Mouse (Mus musculus) A20 (cell line): ENCODE data around the gene Map3k5.
"Not testable (repeated sequence)": the region's sequence is repeated elsewhere in the genome, so short reads cannot be mapped to it uniquely, and the experiment has no call there.

Experiments
- DNase-seq: peaks from one replicate; pipeline ENCODE4 v3.0.0-alpha.2; 2011; ENCODE audit warnings: low read depth, low spot score

The Map3k5 gene

DNA sequence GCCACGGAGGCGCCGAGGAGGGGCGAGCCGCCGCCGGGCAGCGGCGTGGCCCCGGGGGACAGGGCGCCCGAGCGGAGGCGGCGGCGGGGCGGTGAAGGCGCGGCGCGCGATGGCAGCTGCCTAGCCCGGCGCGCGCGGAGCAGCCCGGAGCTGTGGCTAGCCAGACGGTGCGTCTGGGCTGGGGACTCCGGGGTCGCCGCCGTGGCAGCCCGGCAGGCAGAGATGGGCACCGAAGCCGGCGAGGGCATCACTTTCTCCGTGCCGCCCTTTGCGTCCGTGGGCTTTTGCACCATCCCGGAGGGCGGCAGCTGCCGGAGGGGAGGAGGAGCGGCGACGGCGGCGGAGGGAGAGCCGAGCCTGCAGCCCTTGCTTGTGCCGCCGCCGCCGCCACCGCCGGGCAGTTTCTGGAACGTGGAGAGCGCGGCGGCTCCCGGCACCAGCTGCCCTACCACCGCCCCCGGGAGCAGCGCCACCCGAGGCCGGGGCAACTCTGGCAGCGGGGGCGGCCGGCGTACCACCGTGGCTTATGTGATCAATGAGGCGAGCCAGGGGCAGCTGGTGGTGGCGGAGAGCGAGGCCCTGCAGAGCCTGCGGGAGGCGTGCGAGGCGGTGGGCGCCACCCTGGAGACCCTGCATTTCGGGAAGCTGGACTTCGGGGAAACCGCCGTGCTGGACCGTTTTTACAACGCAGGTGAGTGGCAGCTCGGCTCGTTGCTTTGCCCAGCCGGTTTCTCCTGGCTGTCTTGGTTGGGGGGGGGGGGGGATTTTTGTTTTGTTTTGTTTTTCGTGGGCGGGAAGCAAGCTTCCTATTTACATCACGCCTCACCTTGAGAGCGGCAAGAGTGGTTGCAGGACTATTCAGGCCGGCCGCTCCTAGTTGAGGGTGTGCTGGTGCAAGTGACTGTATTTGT, at the start of gene Map3k5:
Map3k5 (plus strand) TSS at position 89 of the 911 bp plus-strand sequence.
- peak; percentile 82 for DNase-seq

DNA sequence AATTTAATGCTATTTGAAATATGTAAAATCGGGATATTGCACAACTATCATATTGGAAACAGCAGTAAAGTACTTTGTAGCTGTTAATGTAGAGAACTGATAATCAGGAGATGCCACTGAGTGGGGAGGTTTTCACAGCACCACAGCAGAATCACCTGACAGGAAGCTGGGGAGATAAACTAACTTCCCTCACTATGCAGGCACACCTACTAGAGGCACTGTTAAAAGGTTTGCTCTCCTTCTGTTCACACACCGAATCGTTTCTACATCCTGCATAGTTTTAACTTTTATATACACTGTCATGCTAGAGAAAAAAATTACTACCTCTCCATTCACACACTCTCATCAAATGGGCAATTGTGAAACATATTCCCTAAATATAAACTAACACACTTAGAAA, 48.0 kb upstream of the Map3k5 start:
- DNase-seq: no peak

DNA sequence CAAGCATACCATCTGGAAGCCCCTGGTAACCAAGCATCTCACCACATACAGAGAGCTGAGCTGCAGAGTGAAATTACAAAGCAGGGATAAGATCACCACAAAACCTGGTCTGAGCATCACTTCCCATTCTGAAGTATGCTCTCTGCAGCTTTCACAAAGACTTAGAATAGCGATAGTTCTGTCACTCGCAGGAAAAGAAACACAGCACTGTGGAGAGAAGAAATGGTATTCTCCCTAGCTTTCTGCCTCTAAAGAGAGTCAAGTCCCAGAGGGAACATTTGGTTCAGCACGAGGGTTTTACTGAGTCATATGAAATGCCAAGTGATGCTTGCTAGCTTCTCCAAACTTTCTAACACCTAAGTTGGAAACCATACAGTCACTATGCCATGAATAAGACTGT, 44.4 kb upstream of the Map3k5 start:
- DNase-seq: no peak

DNA sequence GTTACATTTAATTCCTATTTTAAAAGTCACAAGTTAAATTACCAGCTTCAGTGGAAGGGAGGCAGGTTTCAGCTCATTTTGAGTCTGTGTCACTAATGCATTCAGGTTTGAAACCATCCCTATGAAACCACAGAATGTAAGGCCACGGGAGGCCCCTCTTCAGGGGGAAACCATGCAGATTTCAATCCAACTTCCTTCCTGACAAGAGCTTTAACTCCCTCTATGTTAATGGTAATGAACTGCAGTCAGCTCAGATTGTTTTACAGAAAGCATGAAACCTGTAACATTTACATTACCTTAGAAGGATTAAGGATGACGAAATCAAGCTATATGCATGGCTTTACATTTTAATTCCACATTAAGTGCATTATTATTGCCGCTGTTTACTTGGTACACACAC, 42.6 kb upstream of the Map3k5 start:
- DNase-seq: peak; percentile 13

DNA sequence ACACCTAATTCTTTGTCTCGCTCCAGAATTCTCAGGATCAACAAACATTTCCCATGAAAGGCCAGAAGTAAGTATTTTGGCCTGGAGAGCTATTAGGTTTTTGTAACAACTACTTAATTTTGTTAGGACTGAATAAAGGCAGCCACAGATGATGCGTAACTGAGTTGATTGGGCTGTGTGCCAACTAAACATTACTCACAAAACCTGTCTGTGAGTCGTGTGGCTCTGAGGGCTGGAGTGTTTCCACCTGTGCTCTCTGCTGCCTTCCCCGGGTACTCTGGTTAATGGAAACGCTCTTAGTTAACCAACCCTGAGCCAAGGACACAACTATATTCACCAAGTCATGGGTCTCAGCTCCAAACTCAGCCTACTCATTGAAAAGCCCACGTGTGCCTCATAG, 41.1 kb upstream of the Map3k5 start:
- no peak for DNase-seq

DNA sequence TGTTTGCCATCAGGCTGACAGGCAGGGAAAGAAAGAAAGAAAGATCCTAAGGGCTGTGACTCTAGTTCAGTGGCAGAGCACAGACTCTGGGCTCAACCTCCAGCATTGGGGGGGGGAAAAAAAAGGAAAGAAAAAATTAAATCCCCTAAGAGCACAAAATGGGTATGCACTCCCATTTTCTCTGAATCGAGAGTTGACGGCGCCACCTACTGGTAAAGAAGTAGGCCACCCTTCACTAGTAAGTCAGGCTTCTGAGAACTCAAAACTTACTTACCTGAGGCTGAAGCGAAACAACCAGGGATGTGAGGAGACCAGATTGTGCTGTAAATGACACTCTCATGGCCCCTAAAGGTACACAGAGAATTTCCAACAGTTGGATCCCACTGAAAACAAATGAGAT, 40.3 kb upstream of the Map3k5 start:
- peak; percentile 65 for DNase-seq

DNA sequence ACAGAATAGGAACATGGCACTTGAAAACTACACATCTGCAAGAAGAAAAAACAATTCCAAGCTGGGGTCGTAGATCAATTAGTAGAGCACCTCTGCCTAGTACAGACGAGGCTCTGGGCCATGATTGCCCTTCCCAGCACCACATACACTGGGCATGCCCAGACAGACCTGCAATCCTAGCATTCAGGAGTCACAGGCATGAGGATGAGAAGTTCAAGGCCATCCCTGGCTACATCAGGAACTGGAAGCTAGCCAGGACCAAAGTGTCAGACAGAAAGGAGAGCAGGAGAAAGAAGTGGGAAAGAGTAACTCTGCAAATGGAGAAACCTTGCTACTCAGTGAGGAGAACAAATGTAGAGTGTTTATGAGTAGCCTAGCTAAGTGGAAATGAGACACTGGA, 34.1 kb upstream of the Map3k5 start:
- DNase-seq: no peak

DNA sequence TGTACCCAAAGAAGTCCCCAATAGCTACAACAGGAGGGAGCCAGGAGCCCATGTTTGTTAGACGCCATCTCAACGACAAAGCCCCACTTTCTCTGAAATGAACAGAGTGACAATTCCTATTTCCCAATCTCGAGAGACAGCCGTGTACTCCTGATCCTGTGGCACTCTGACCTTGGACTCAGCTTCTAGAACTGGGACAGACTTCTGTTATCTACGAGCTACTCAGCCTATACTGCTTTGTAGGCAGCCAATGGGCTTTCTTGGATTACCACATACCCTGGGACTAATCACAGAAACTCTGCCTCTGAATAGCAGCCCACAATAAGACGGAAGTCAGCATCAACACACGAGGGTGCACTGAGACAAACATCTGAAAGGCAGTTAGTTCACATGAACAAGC, 32.3 kb upstream of the Map3k5 start:
- no peak for DNase-seq

DNA sequence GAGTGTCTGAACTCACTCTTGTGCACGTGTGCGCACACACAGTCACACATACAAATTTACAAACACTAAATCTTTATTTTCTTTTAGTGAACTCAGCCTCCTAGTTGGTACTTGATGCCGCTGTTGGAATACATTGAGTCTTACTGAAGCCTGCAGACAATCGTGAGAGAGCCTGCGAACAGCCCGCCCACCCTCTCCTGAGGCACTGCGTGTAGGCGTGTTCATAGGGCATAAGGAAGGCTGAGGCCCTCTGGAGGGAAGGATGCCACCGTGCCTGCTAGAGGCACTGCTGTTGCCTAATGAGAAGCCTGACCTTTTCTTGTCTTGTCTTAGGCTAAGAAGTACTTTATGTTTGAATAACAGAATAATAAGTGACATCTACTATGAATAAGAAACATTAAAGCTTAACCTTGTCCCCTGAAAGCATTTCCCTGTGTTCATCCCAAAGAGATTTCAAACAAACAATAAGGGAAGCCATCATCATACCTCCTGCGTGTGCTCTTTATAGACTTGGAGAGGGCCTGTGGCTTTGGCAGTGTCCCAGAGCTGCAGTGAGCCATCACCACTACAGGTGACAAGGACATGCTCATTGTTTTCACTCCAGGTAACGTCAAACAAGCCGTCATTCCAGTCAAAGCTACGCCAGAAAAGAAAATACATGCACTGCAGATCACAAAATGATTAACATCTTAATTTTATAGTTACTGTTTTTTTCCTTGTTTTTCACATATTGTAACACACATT, 30.0 kb upstream of the Map3k5 start:
- no peak for DNase-seq

DNA sequence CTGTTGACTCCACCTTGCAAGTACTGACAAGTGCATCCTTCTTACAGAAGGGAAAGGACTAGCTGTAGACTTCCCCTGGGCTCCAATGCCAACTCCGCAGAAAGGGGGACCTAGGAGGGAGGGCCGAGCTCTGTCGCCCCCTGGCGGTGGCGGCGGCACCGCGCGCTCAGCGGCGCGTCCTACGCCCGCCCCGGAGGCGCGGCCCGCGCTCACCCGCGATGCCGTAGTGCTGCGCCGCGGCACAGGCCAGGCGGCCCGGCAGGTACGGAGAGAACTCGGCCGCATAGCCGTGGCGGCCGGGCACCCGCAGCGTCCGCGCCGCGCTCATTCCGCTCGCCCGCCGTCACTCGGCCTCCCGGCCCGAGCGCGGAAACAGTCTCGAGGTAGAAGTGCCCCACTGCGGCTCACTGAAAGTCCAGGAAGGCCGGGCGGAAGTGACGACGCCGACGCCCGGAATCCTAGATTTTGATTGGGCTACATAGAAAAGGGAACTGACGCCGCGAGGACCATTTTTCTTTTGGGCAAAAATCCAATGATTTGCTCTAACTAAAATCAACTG, 26.9 kb upstream of the Map3k5 start, which contains the start of gene Pex7:
Pex7 (minus strand) TSS at position 444 of the 559 bp plus-strand sequence.
- DNase-seq: peak; percentile 97

DNA sequence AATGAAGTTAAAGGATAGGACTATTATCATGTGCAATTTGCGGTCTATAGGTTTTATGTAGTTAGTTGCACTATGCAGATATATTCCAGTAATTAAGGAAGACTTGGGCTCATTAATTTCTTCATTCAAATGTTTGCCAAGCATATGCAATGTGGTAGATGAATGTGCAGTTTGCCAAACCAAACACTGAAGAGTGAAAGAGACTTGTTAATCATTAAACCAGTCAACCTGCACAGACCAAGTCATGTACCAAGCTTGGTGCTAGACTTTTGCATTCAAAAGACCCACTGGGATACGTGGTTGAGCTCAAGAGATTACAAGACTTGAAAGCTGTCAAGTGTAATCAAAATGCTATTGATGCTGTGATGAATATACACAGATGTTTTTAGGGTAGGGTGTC, 26.2 kb upstream of the Map3k5 start:
- DNase-seq: no peak

DNA sequence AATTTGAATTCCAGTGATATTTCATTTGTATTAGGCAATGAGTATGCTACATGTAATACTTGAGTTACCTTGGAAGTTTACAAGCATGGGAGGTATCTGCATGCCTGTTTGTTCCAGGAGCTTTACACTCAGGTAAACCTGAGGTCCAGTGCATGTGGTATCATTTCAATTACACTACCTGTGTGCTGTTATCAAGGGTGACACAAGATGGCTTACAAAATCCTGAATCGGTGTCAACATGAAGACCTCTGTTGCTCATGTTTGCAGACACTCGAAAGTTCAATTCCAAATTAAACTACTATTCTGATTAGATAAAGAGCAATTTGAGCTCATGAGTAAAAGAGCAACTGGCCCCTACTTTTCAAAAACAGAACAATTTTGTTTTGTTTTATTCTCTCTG, 23.8 kb upstream of the Map3k5 start:
- no peak for DNase-seq

DNA sequence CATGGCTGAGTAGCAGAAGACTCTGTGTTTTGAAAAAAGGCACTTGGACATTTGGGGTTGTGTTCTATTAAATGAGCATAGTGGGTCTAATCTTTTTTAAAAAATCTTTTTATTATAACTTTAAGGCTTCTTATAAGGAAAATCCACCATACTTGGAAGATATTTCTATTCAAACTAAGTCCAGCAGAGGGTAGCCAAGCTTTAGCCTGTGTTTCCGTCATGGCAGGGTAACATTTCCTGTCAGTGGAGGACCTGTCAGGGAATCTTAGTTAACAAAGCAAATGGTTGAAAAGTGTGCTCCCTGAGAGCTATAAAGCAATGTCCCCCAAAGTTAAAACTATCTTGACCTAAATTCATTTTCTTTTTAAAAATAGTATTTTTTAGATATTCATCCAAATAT, 22.7 kb upstream of the Map3k5 start:
- DNase-seq: no peak

DNA sequence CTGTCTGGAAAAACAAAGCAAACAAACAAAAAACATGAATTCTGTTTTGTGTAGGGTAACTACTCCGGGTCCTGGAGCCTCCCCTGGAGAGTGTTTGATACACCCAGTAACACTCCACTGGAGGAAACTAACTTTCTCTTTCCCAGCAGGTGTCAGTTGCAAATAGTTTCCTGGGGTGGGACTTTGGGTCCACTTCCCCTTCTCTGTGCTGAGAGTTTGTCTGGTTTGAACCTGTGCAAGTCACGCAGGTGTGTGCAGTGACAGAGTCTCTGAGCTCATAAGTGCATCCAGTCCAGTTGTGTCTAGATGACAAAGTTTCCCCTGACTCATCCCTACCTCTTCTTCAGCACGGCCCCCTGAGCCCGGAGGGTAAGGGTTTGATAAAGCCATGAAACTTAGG, 20.5 kb upstream of the Map3k5 start:
- DNase-seq: peak; percentile 83

DNA sequence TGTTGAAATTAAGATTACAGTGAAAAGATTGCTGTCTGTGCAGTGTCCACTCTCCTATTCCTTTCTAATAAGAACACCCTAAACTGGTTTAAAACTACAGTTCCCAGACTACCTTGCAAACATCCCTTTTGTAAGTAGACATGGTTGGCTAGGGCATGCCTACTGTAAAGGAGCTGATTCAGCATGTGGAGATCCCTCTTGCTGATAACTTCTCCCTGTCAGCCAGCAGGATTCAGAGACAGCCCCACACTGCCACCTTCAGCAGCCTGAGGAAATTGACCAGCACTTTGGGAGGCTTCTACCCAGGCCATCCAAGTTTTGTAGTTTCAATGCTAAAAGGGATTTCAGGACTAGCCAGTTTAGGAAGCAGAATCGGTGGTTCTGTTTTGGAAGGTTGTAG, 19.0 kb upstream of the Map3k5 start:
- peak; percentile 44 for DNase-seq

DNA sequence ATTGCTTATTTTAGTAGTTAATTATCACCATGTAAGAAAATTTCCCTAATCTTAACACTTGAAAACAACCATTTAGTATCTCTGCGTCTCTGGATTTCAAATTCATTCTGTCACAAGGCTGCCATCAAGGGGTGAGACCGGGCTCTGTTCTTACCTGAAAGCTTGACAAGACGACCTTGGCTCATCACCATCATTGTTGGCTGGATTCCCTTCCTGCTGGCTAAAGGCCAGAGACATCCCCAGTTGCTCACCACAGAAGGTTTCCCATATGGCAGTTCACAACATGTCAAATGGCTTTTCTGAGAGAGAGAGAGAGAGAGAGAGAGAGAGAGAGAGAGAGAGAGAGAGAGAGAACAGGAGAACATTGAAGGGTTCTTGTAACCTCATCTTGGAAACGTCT, 11.9 kb upstream of the Map3k5 start:
- DNase-seq: no peak

DNA sequence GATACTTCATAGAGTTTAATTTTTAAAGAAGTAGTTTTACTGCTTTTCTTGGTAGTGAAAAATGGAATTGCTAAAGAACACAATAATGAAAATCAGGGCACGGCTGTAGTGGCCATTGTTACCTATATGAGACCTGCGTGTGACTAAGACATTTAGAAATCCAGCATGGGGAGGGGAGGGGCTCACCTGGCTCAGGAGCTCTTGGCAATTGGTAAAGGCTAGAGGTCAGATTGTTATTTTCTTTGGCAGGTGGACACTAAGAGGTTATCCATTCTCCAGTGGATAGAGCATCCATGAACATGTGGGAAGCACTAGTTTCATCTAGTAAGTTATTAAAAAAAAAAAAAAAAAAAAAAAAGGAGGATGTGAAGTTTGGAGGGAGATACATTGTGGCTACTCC, 10.0 kb upstream of the Map3k5 start:
- DNase-seq: no peak

DNA sequence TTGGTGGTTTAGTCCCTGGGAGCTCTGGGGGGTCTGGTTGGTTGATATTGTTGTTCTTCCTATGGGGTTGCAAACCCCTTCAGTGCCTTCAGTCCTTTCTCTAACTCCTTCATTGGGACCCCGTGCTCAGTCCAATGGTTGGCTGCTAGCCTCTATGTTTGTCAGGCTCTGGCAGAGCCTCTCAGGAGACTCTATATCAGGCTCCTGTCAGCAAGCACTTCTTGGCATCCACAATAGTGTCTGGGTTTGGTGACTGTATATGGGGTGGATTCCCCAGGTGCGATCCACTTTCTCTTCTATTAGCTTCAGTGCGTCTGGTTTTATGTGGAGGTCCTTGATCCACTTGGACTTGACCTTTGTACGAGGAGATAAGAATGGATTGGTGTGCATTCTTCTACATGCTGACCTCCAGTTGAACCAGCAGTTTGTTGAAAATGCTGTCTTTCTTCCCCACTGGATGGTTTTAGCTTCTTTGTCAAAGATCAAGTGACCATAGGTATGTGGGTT, 7.8 kb upstream of the Map3k5 start:
- not testable (repeated sequence) for DNase-seq

DNA sequence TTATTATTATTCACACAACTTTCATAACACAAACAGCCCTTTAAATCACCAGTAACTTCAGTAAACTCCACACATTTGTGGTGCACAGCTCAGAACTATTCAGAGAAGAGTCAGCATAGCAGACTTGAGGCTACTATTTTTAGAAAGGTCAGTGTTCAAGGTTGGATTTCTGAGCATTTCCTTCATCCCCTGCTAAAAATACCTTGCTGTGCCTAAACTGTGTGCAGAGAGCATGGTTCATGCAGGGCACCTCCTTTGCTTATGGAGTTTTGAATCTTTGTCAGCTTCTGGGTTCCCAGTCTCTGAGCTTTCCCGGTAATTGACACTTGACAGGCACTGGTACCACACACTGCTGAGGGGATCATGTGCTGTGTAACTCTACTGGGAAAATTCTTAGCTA, 6.1 kb upstream of the Map3k5 start:
- no peak for DNase-seq

DNA sequence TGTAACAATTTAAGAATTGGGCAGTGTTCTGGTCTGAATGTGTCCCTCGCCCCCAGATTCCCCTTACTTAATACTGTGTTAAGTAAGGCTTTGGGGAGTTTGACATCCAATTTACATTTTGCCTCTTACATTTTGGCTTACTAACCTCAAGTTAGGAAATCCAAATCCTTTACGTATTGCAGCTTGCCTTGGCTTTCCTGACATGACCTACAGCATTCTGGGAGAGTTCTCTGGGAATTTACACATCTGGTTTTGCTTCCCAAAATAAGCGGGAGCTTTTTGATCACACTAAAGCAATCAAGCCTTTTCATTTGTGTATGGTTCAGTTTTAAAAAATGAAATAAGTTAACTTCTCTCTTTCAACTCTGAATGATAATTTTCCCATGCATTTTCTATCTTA, 1.3 kb upstream of the Map3k5 start:
- no peak for DNase-seq

DNA sequence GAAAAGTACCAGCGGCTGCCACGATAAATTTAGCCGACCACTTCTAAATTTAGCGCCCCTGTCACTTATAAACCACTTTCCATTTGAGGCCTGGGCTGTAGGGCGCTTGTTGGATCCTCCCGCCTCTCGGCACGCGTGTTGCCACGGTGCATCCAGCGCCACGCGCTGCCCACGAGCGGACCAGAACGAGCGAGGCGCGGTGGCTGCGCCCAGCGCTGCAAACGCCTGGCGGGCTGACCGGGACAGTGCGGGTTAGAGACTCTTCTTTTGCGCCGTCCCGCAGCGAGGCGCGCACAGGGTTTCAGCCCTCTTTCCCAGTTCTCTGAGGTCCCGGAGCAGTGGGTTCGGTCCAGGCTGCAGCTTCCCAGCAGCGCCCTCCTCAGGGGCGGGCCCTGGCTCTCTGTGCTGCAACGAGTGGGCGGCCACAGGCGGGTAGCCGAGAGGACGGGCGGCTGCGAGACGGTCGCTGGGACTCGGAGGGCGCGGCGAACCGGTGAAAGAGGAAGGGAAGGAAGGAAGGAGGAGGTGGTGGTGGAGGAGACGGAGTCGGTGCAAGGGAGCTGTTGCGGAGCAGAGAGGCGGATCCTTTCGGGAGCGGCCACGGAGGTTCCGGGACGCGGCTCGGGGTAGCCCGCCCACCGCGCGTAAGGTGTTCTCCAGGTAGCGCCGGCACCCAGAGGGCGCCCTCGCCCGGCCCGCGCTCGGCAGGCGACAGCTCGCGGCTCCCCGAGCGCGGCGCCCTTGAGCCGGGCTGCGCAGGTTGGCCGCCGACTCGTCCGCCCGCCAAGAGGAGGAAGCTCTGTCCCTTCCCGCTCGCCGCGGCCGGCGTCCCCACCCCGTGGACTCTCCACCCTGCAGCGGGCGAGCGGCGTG, 525 bp upstream of the Map3k5 start:
- DNase-seq: peak; percentile 90

DNA sequence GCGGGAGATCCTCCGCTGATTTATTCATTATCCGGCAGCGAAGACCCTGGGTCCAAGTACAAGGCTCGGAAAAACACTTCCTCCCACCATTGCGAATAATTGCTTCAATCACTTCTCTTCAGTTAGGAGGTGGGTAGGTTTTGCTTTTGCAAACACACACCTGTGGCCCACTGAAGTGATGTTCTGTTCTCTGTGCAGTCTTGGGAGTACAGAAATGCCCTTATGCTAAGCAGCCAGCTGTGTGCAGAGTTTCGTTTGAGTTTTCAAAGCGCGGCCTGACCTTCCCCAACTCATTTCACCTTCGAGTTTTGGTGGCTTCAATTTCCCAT, 987 bp downstream of the Map3k5 start:
- DNase-seq: peak; percentile 79
